Mouse (Mus musculus) bone marrow, adult 2 months (tissue): Measurements from ENCODE around the gene Ciapin1. TPM values are rescaled to one million over a fixed set of nuclear protein-coding genes. Genes with fewer than 3 reads are reported as not detected.

ENCODE experiments used
- H3K27ac ChIP-seq: fragments of 200-500 bp; 2 replicates; pipeline ENCODE4 v1.5.1; 2012; ENCODE audit warnings: low read depth, mild to moderate bottlenecking, control low read depth, inconsistent platforms, low read length; ENCODE audit not compliant: control insufficient read depth, poor library complexity, insufficient read depth
- H3K4me1 ChIP-seq: fragments of 200-500 bp; 2 replicates; pipeline ENCODE4 v1.6.1; 2011; ENCODE audit warnings: low read length; ENCODE audit not compliant: control insufficient read depth, insufficient read depth
- H3K4me3 ChIP-seq: fragments of 200-500 bp; replicated peaks from 2 replicates; pipeline ENCODE3; 2011; ENCODE audit warnings: mild to moderate bottlenecking, low read depth, low read length, control low read depth; ENCODE audit not compliant: control insufficient read depth
- CTCF ChIP-seq: fragments of 200-500 bp; IDR thresholded peaks from 2 replicates; pipeline ENCODE4 v1.5.1; 2011; ENCODE audit warnings: low read length, control low read depth; ENCODE audit not compliant: control insufficient read depth, insufficient read depth
- POLR2A ChIP-seq: fragments of 200-500 bp; IDR thresholded peaks from 2 replicates; pipeline ENCODE4 v1.6.1; 2011; ENCODE audit warnings: low read depth, mild to moderate bottlenecking, control low read depth, low read length, borderline replicate concordance; ENCODE audit not compliant: control insufficient read depth
- WGBS: fragments of 180-500 bp; shearing (Covaris S2); methylation state at CpG from one replicate; pipeline ENCODE4 v1.1.7; 2018; 5-methylcytosine and 5-hydroxymethylcytosine counted together
- polyA plus RNA-seq: library from polyadenylated mRNA; stranded (reverse); fragments of >200 nt; gene quantifications from 2 replicates; pipeline ENCODE4 v1.2.4, GENCODE M21; 2011; ENCODE audit warnings: low replicate concordance; ENCODE audit not compliant: missing spikeins, insufficient read depth, insufficient read length

Gene Ciapin1
- polyA plus RNA-seq, 1 experiment, result 38.1 TPM

DNA sequence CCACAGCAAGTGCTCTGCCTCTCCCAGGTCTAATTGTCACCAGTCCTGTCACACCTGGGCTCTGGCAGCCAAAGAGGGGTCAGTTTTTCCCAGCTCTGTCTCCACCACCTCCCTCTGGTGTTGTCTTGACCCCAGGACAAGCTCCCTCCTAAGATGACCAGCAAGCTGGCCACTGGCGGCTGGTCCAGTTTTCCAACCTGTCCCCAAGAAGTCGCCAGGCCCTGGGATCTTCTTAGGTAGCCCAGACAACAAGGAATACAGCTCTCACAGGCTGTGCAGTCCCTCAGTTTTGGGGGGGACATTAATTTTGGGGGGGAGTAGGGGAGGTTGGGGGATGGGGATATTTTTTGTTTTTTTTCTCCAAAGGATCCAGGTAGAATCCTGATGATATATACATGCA is 34.4 kb upstream of the Ciapin1 start:
- WGBS, result 90% methylated on average over 2 of the region's 2 CpGs
- Histone ChIP-seq H3K4me1 (peaks cover 3% of the 10 kb centered on the region; the same call in 1 of the 2 replicates), H3K4me3 (no peak overlapping the region), H3K27ac (no peak overlapping the region)
- TF ChIP-seq POLR2A (no peak), CTCF (no peak)

DNA sequence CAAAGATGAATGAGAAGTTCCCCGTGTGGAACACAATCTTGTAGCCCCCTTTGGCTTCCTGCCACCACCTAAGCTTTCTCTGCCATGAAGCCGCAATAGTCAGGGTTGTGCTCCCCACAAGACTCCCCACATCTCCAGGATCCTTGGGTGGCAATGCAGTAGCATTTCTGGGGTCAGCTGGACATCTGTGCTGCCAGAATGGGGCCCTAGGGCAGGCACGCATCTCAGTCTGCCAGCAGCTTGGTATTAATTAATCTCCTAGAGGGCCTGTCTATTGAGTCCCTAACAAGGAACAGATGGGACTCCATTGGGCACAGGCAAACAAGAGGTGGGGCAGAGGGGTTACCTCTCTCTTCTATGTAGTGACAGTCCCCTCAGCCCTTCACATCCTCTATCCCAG is 34.0 kb upstream of the Ciapin1 start:
- peaks cover 3% of the 10 kb centered on the region; the same call in 1 of the 2 replicates for H3K4me1 ChIP-seq
- 48% methylated on average over 3 of the region's 3 CpGs for WGBS
- TF ChIP-seq CTCF (no peak), POLR2A (no peak)
- no peak overlapping the region for H3K27ac ChIP-seq
- no peak overlapping the region for H3K4me3 ChIP-seq

DNA sequence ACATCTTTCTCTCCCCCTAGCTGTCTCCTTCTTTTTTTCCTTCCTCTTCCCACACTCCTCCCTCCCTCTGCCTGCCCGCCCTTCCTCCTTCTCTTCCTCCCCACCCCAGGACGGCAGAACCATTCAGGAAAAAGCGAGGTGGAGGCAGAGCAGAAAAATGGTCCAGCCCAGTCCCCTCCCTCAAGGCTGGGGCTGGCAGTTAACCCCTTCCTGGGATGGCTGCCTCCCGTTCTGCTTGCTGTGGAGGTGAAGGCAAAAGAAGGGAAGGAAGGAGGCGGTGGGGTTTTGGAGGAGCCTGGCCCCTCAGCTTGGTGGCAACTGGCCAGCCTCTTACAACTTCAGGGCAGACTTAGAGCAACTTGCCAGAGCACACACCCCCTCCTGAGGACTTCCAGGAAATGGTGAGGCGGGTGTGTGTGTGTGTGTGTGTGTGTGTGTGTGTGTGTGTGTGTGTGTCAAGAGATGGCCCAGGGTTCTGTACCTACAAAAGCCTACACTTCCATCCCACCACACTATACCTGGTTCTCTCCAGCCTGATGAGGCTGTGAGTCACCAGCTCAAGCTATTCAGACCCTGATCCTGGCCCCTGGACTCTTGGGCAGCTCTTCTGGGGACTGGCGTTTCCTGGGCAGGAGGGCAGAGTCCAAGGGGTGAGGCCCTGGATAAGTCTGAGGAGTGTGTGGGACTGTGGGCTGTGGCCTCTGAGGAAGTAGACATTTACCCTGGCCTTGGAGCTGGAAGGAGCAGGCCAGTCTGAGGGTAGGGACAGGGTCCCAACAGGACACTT is 33.1 kb upstream of the Ciapin1 start:
- WGBS, result 7% methylated on average over 7 of the region's 7 CpGs
- Histone ChIP-seq H3K4me1 (no peaks in the 10 kb centered on the region; the same call in 1 of the 2 replicates), H3K4me3 (no peak overlapping the region), H3K27ac (no peak overlapping the region)
- TF ChIP-seq CTCF, result no peak
- no peak for TF ChIP-seq POLR2A

DNA sequence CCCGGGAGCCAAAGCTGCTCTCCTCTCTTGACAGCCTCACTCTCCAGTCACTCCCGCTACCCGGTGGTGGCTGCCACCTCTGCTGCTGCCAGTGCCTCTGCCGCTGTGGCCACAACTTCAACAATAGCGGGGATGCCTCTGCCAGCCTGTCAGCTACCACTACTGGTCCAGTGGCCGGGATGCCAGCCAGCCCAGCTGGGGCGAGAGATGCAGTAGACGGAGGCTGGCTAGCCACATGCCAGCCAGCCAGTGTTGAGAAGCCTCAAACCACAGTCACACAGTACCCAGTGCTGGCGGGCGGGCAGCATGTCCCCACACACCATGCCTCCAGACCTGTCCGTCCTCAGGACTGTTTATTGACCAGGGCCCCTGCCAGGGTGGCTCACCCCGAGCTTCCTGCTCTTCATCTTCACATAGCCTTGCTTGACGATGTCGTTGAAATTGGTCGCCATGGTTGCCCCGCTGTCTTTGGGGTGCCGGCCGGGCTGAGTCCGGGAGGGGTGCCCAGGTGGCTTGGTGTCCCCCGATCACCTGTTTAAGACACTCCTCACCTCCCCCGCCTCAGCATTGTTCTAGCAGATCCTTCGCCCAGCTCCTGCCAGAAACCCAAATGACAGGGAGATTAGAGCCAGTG is 32.4 kb upstream of the Ciapin1 start:
- TF ChIP-seq CTCF (no peak), POLR2A (no peak; the same call in 1 of the 2 replicates)
- H3K4me1 ChIP-seq, result no peaks in the 10 kb centered on the region; the same call in 1 of the 2 replicates
- WGBS, result 3% methylated on average over 22 of the region's 22 CpGs
- no peak overlapping the region for H3K27ac ChIP-seq
- no peak overlapping the region for H3K4me3 ChIP-seq

DNA sequence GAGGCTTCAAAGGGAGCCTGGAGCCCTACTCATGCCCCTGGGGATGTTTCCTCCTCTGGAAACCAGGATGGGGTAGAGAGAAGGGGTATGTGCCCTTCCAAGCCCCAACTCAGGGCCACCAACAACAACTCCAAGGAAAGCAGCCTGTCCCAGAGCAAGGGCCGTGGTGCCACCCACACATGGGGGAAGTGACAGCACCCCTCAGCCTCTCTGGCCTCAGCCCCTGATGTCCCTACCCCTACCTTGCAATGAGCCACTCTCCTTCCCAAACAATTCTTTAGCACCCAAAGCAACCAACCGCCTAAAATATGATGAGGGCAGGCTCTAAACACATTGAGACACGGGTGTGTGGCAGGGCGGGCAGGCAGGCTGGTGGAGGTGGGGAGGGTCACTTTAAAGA is 31.8 kb upstream of the Ciapin1 start:
- WGBS, result 35% methylated on average over 4 of the region's 4 CpGs
- Histone ChIP-seq H3K27ac (no peak overlapping the region), H3K4me3 (no peak overlapping the region), H3K4me1 (no peaks in the 10 kb centered on the region; the same call in 1 of the 2 replicates)
- TF ChIP-seq CTCF (no peak), POLR2A (no peak)

DNA sequence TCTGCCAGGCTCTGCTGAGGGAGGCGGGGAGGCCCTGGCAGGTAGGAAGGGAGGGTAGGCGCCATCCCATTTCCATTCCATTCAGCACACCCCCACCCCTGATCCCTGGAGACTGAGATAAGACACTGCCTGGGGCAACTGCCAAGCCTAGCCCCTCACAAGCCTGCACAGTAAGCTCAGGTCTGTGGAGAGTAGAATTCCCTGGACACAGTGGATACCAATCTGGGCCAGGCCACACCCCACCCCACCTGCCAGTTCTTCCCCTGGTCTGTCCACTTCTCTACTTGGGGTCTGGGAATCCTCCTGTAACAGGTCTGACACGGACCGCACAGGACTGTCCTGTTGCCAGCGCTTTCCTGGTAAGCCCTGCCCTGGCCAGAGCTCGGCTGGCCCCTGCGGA is 31.0 kb upstream of the Ciapin1 start:
- TF ChIP-seq CTCF (no peak), POLR2A (no peak)
- no peaks in the 10 kb centered on the region for H3K4me1 ChIP-seq
- no peak overlapping the region for H3K27ac ChIP-seq
- WGBS, result 88% methylated on average over 7 of the region's 7 CpGs
- H3K4me3 ChIP-seq, result no peak overlapping the region

DNA sequence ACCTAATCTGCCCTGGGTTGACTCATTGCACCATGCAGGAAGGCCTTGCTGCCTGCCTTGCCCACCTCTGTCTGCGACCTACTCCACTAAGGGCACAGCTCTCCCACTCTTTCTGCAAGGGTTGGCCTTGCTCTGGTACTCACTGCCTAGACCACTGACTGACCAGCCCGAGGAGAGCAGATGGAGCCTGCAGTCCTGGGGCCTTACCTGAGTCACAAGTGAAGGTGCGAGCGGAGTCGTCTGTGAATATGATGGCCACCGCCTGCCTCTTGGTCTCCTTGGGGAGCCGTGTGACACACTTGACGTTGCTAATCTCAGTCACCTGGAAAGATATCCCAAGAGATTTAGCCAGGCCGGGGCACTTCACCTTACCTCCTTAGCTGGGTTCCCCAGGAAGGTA is 28.8 kb upstream of the Ciapin1 start:
- Histone ChIP-seq H3K27ac (no peak overlapping the region), H3K4me3 (no peak overlapping the region), H3K4me1 (no peaks in the 10 kb centered on the region)
- TF ChIP-seq POLR2A, result no peak
- 88% methylated on average over 9 of the region's 9 CpGs for WGBS

DNA sequence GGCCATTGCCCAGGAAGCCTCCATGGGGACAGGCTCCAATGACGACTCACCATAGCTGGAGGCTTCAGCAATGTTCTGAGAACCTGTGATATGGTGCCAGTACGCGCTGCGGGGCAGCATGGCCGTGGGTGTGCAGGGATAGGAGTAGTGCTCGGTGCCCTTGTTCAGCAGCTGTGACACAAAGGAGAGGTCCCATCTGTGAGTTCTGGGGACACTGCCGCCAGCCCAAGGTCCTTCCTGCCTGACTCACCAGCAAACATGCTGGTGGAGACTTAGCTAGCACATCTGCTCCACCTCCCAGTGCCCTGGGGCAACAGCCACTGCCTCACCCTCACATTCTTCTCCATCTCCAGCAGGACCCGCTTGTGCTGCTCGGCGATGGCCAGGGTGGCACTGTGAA is 27.1 kb upstream of the Ciapin1 start:
- Histone ChIP-seq H3K4me1 (no peaks in the 10 kb centered on the region), H3K4me3 (no peak overlapping the region), H3K27ac (no peak overlapping the region)
- WGBS, result 85% methylated on average over 10 of the region's 10 CpGs
- no peak for TF ChIP-seq CTCF
- no peak for TF ChIP-seq POLR2A
